Mouse (Mus musculus): Measurements from ENCODE around the gene Gm21310. TPM values are rescaled to one million over a fixed set of nuclear protein-coding genes. Genes with fewer than 3 reads are reported as not detected.

Gm21310 gene
- polyA plus RNA-seq (2014; fragmentation: Illumina TruSeq; extraction: RNeasy Lipid Tissue Mini Kit (QIAGEN cat#74804); ENCODE audit: low read depth, low replicate concordance) = not detected

GRCm38 (mm10) chrY:10147083-10147482 is at the start of gene Gm21310:
TSS of gene Gm21310 (minus strand) at chrY:10147183.

Other genes with a start within 250 kb of the Gm21310 start
- gene Gm20834, start 177.4 kb upstream of the Gm21310 start, polyA plus RNA-seq (2014; fragmentation: Illumina TruSeq; extraction: RNeasy Lipid Tissue Mini Kit (QIAGEN cat#74804); ENCODE audit: low read depth, low replicate concordance) = not detected